8 mouse cellular contexts compared by ENCODE assay signal in genomic region chr2:170220871-170221369, GRCm38 (mm10).
A peak's percentile ranks its signal among the peaks of the same experiment; 100 is the strongest.
DNase-seq lines count a peak whose midpoint lies in the region; ATAC-seq and TF ChIP-seq lines count a peak whose summit lies in the region.

No protein-coding gene starts in this region.

- TF ChIP-seq CTCF in C2C12 (IDR thresholded peaks at IDR 0.05; ENCODE audit: control insufficient read depth, insufficient read depth, insufficient read length) = no peak
- TF ChIP-seq CTCF in embryonic fibroblast, embryonic 13.5 days (IDR thresholded peaks at IDR 0.05; ENCODE audit: borderline replicate concordance, insufficient read depth, low read length) = no peak
- TF ChIP-seq CTCF in kidney, postnatal 0 days (IDR thresholded peaks at IDR 0.05; ENCODE audit: low read depth) = no peak
- TF ChIP-seq CTCF in lung, postnatal 0 days (IDR thresholded peaks at IDR 0.05) = no peak

- H3K79me3 ChIP-seq in C2C12 (ENCODE audit: low read depth) = no peaks in the 10 kb centered on the region

- no peak for TF ChIP-seq POLR2A in embryonic fibroblast, embryonic 13.5 days (IDR thresholded peaks at IDR 0.05; ENCODE audit: low read depth, low read length)

- no peak for TF ChIP-seq EP300 in lung, postnatal 0 days (IDR thresholded peaks at IDR 0.05)

- peak; percentile 91 for DNase-seq in kidney, postnatal 0 days (ENCODE audit: low spot score)
- DNase-seq in lung, postnatal 0 days (ENCODE audit: low spot score) = peak; percentile 84
- no peak for DNase-seq in ovary, postnatal 36 days (ENCODE audit: low spot score)

- ATAC-seq in activated CD4-positive, CD25-positive, alpha-beta regulatory T cell, adult 4 months = peak; percentile 31
- no peak; the same call in 1 of the 2 replicates for ATAC-seq in heart, embryonic 15.5 days (replicated peaks; ENCODE audit: insufficient number of reproducible peaks, insufficient read depth, low FRiP score, low read depth)
- peak; percentile 22; the same call in 1 of the 2 replicates for ATAC-seq in kidney, postnatal 0 days (replicated peaks; ENCODE audit: low FRiP score, low read depth)
- peak; percentile 55 for ATAC-seq in lung, postnatal 0 days
- peak; percentile 9; the same call in 1 of the 2 replicates for ATAC-seq in neural tube, embryonic 15.5 days (ENCODE audit: low FRiP score)

- H3K9me3 ChIP-seq in heart, embryonic 15.5 days (replicated peaks) = no peaks in the 10 kb centered on the region
- no peaks in the 10 kb centered on the region for H3K9me3 ChIP-seq in kidney, postnatal 0 days (replicated peaks; ENCODE audit: low read length)
- H3K9me3 ChIP-seq in lung, postnatal 0 days (ENCODE audit: low read length) = no peaks in the 10 kb centered on the region
- H3K9me3 ChIP-seq in neural tube, embryonic 15.5 days (replicated peaks) = no peaks in the 10 kb centered on the region

- no peak overlapping the region for H3ac ChIP-seq in C2C12 (ENCODE audit: control insufficient read depth, insufficient read length, low read depth)

- peak overlapping the region; percentile 51 for H3K9ac ChIP-seq in heart, embryonic 15.5 days
- H3K9ac ChIP-seq in kidney, postnatal 0 days (ENCODE audit: low read depth, low read length) = peak overlapping the region; percentile 38; the same call in 1 of the 2 replicates
- H3K9ac ChIP-seq in lung, postnatal 0 days (replicated peaks; ENCODE audit: low read depth) = no peak overlapping the region; the same call in 1 of the 2 replicates
- H3K9ac ChIP-seq in neural tube, embryonic 15.5 days (replicated peaks) = peak overlapping the region; percentile 45

- peak overlapping the region; percentile 79 for H3K4me2 ChIP-seq in heart, embryonic 15.5 days
- H3K4me2 ChIP-seq in kidney, postnatal 0 days (ENCODE audit: low read length) = peak overlapping the region; percentile 82
- peak overlapping the region; percentile 67 for H3K4me2 ChIP-seq in lung, postnatal 0 days (replicated peaks; ENCODE audit: low read depth, low read length)
- H3K4me2 ChIP-seq in neural tube, embryonic 15.5 days = peak overlapping the region; percentile 66

- WGBS in heart, embryonic 15.5 days = under 1% methylated on average over 20 of the region's 20 CpGs
- under 1% methylated on average over 20 of the region's 20 CpGs for WGBS in kidney, postnatal 0 days
- under 1% methylated on average over 20 of the region's 20 CpGs for WGBS in lung, postnatal 0 days
- WGBS in neural tube, embryonic 15.5 days = under 1% methylated on average over 20 of the region's 20 CpGs

- no peak overlapping the region for H3K4me3 ChIP-seq in C2C12 (ENCODE audit: insufficient read depth, poor library complexity, severe bottlenecking)
- H3K4me3 ChIP-seq in embryonic fibroblast, embryonic 13.5 days (ENCODE audit: insufficient read depth, low read length) = no peak overlapping the region
- peak overlapping the region; percentile 50 for H3K4me3 ChIP-seq in heart, embryonic 15.5 days
- peak overlapping the region; percentile 25 for H3K4me3 ChIP-seq in kidney, postnatal 0 days (replicated peaks; ENCODE audit: low read depth, low read length)
- H3K4me3 ChIP-seq in lung, postnatal 0 days (ENCODE audit: low read depth, low read length) = peak overlapping the region; percentile 38
- peak overlapping the region; percentile 41 for H3K4me3 ChIP-seq in neural tube, embryonic 15.5 days (replicated peaks)

- H3K27ac ChIP-seq in embryonic fibroblast, embryonic 13.5 days (ENCODE audit: insufficient read depth, low read length) = peak overlapping the region; percentile 25
- H3K27ac ChIP-seq in heart, embryonic 15.5 days = peak overlapping the region; percentile 80
- H3K27ac ChIP-seq in kidney, postnatal 0 days = peak overlapping the region; percentile 58
- peak overlapping the region; percentile 62 for H3K27ac ChIP-seq in lung, postnatal 0 days (ENCODE audit: low read length)
- H3K27ac ChIP-seq in neural tube, embryonic 15.5 days (replicated peaks) = peak overlapping the region; percentile 85

- H3K79me2 ChIP-seq in C2C12 (ENCODE audit: control insufficient read depth, insufficient read depth) = no peaks in the 10 kb centered on the region

- no peaks in the 10 kb centered on the region for H3K36me3 ChIP-seq in C2C12 (ENCODE audit: control insufficient read depth, insufficient read depth)
- H3K36me3 ChIP-seq in heart, embryonic 15.5 days = no peaks in the 10 kb centered on the region
- H3K36me3 ChIP-seq in kidney, postnatal 0 days (ENCODE audit: insufficient read depth, low read length) = no peaks in the 10 kb centered on the region
- H3K36me3 ChIP-seq in lung, postnatal 0 days (ENCODE audit: insufficient read depth, low read length) = no peaks in the 10 kb centered on the region
- no peaks in the 10 kb centered on the region for H3K36me3 ChIP-seq in neural tube, embryonic 15.5 days

- peaks cover 16% of the 10 kb centered on the region for H3K4me1 ChIP-seq in embryonic fibroblast, embryonic 13.5 days (ENCODE audit: control insufficient read depth, insufficient read depth, low read length)
- peaks cover 52% of the 10 kb centered on the region for H3K4me1 ChIP-seq in heart, embryonic 15.5 days (replicated peaks)
- peaks cover 16% of the 10 kb centered on the region; the same call in 1 of the 2 replicates for H3K4me1 ChIP-seq in kidney, postnatal 0 days (replicated peaks; ENCODE audit: insufficient read depth, low read length)
- H3K4me1 ChIP-seq in lung, postnatal 0 days (ENCODE audit: insufficient read depth, low read depth, low read length) = peaks cover 6% of the 10 kb centered on the region; the same call in 1 of the 2 replicates
- H3K4me1 ChIP-seq in neural tube, embryonic 15.5 days = peaks cover 60% of the 10 kb centered on the region

- no peaks in the 10 kb centered on the region for H3K27me3 ChIP-seq in C2C12 (ENCODE audit: control insufficient read depth, insufficient read depth, insufficient read length)
- H3K27me3 ChIP-seq in heart, embryonic 15.5 days = no peaks in the 10 kb centered on the region
- no peaks in the 10 kb centered on the region for H3K27me3 ChIP-seq in kidney, postnatal 0 days (ENCODE audit: insufficient read depth, low read length)
- H3K27me3 ChIP-seq in lung, postnatal 0 days (replicated peaks; ENCODE audit: insufficient read depth, low read length) = no peaks in the 10 kb centered on the region
- H3K27me3 ChIP-seq in neural tube, embryonic 15.5 days (replicated peaks) = no peaks in the 10 kb centered on the region

TF ChIP-seq in C2C12, 6 proteins besides CTCF, POLR2A, EP300 and RAD21:
- TF ChIP-seq CEBPB (IDR thresholded peaks at IDR 0.05; ENCODE audit: low read depth) = peak; percentile 28
- TF ChIP-seq MYOG (IDR thresholded peaks at IDR 0.05; ENCODE audit: control insufficient read depth, extremely low read depth, insufficient read length) = no peak

Comparison
In these comparisons a context has a peak if more than half of its experiments do, and no peak if none do; other contexts are left out.
1. H3K4me3 ChIP-seq: peak in heart, embryonic 15.5 days (single experiment), kidney, postnatal 0 days (single experiment), lung, postnatal 0 days (single experiment) and neural tube, embryonic 15.5 days (single experiment); none in C2C12 (single experiment) and embryonic fibroblast, embryonic 13.5 days (single experiment).
2. H3K27ac ChIP-seq: peak in every context shown above with its lines; median percentile 85 in neural tube, embryonic 15.5 days; 80 in heart, embryonic 15.5 days; 62 in lung, postnatal 0 days; 58 in kidney, postnatal 0 days; 25 in embryonic fibroblast, embryonic 13.5 days.
3. Peak in every context shown above with its lines, with median percentiles within 50 percentile points of each other: H3K4me2 ChIP-seq.